Mouse (Mus musculus): Measurements from ENCODE around the gene Tmem41b. TPM values are rescaled to one million over a fixed set of nuclear protein-coding genes. Genes with fewer than 3 reads are reported as not detected.

The Tmem41b gene
- polyA plus RNA-seq, 1 experiment, result 39.7 TPM

DNA sequence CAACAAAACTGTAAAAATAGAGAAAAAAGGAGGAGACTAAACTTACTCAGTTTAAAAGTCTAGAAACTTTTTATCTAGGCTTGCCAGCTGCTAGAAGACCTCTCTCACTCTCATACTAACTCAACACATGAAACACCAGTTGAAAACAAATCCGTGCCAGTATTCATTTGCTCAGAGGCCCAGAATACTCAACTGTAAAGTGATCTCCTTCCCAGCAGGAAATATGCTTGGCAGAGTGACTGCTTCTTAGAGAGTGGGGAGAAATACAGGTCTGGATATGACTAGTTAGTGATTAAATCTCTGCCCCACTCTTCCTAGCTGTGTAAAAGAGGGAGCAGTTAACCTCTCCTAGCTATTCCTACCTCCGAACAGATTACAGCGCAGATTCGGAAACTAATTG is 24.1 kb downstream of the Tmem41b start:
- WGBS, result 78% methylated on average over 4 of the region's 4 CpGs
- H3K36me3 ChIP-seq (ENCODE audit: control insufficient read depth, insufficient read depth, low read length), result no peaks in the 10 kb centered on the region
- peaks cover 4% of the 10 kb centered on the region; the same call in 1 of the 2 replicates for H3K27me3 ChIP-seq (ENCODE audit: control insufficient read depth, insufficient read depth, low read length)
- TF ChIP-seq CTCF (IDR thresholded peaks at IDR 0.05; ENCODE audit: extremely low read depth, insufficient read length, insufficient replicate concordance, low read depth, low read length), result no peak
- H3K4me1 ChIP-seq (ENCODE audit: control insufficient read depth, insufficient read depth, insufficient read length, low read length), result no peaks in the 10 kb centered on the region
- no peak overlapping the region for H3K27ac ChIP-seq (ENCODE audit: insufficient read depth, low read depth, low read length)
- H3K4me3 ChIP-seq (ENCODE audit: low read depth, low read length), result no peak overlapping the region

DNA sequence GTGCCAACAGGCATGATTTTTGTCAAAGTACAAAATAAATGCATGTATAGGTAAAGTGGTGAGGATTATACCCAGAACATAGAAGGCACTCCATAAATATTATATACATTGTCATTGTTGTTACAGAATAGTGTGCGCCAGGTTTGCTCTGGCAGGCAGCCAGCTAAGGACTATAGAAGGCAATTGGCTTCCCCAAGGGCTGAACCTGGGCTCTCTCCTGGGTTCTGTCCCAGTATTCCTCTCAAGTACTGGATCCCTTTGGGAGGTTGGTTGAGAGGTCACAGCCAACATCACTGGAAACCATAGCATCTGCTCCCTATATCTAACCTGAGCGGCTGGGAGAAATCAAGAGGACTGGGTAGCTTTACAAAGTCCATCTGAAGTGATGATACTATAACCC is 25.2 kb downstream of the Tmem41b start:
- H3K27me3 ChIP-seq (ENCODE audit: control insufficient read depth, insufficient read depth, low read length), result peaks cover 4% of the 10 kb centered on the region; the same call in 1 of the 2 replicates
- WGBS, result 52% methylated on average over 2 of the region's 2 CpGs
- no peaks in the 10 kb centered on the region for H3K4me1 ChIP-seq (ENCODE audit: control insufficient read depth, insufficient read depth, insufficient read length, low read length)
- H3K27ac ChIP-seq (ENCODE audit: insufficient read depth, low read depth, low read length), result no peak overlapping the region
- no peak overlapping the region for H3K4me3 ChIP-seq (ENCODE audit: low read depth, low read length)
- TF ChIP-seq CTCF (IDR thresholded peaks at IDR 0.05; ENCODE audit: extremely low read depth, insufficient read length, insufficient replicate concordance, low read depth, low read length), result no peak
- H3K36me3 ChIP-seq (ENCODE audit: control insufficient read depth, insufficient read depth, low read length), result no peaks in the 10 kb centered on the region

DNA sequence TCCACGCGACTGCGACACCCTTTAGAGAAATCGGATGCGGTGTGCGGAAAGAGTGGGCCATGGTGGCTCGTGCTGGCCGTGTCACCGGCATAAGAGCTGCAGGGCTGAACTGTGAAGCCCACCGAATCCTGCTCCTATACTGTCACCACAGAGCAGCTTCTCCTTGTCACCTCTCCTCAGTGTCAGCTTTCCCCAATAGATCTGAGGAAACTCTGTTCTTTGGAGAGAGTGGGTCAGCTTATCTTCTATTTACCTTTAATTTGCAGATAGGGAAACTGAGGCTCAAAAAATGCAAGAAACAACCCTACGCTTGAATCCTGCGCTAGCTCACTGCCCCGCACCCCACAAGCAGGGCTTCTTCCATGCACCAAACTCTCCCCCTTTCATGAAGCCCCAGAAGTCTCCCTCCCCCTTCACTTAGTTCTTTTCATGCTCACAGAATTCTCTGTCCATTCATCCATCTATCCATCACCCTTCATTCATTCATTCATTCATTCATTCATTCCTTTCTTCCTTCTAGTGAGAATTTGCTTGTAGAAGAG is 26.0 kb downstream of the Tmem41b start:
- H3K27ac ChIP-seq (ENCODE audit: insufficient read depth, low read depth, low read length), result no peak overlapping the region; the same call in 1 of the 2 replicates
- no peaks in the 10 kb centered on the region for H3K36me3 ChIP-seq (ENCODE audit: control insufficient read depth, insufficient read depth, low read length)
- peak overlapping the region; percentile 82 for H3K4me3 ChIP-seq (ENCODE audit: low read depth, low read length)
- H3K27me3 ChIP-seq (ENCODE audit: control insufficient read depth, insufficient read depth, low read length), result peaks cover 4% of the 10 kb centered on the region; the same call in 1 of the 2 replicates
- no peaks in the 10 kb centered on the region for H3K4me1 ChIP-seq (ENCODE audit: control insufficient read depth, insufficient read depth, insufficient read length, low read length)
- TF ChIP-seq CTCF (IDR thresholded peaks at IDR 0.05; ENCODE audit: extremely low read depth, insufficient read length, insufficient replicate concordance, low read depth, low read length), result no peak
- 10% methylated on average over 13 of the region's 13 CpGs for WGBS

DNA sequence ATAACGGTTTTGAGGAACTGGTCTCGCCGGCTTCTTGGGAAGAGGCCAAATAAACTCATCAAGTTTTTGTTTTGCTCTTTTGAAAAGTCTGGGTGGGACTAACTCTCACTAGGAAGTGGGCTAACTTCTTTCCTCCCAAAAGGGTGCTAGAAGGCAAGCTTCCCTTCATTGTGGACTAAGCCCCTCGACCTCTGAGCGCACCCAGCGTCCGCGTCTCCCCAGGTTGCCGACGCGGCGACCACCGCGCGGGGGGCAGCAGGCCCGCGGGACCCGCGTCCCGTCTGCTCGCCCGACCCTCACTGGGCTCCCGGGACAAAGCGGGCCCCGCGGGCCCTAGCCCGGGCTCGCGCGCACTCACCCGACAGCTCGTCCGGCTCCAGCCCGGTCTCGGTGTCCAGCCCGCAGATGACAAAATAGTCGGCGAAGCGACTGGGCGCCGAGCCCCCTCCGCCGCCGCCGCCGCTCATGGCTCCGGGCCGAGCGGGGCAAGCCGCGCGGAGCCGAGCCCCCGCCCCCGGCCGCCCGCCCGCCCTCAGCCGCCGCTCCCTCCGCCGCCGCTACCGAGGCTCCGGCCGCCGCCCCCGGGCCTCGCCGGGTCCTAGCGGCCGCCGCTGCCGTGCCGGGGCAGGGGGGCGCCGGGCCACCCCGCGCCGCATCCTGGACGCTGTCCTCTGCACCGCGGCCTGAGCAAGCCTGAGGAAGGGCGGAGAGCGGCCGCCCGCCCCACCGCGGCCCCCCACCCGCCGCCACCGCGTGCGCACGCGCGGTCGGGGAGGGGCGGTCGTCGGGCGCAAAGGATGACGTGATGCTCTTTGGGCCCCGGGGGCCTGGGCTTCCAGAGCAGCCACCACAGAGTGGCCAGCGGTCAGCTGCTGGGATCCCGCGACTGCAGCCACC is 26.8 kb downstream of the Tmem41b start, which contains the start of gene Dennd5a:
Gene Dennd5a (minus strand): TSS at position 755 of the 897 bp plus-strand sequence.
- Histone ChIP-seq H3K27me3 (ENCODE audit: control insufficient read depth, insufficient read depth, low read length) (peaks cover 4% of the 10 kb centered on the region; the same call in 1 of the 2 replicates), H3K4me3 (ENCODE audit: low read depth, low read length) (peak within 1 kb of the TSS; percentile 82), H3K27ac (ENCODE audit: insufficient read depth, low read depth, low read length) (peak within 1 kb of the TSS; percentile 11), H3K4me1 (ENCODE audit: control insufficient read depth, insufficient read depth, insufficient read length, low read length) (no peaks in the 10 kb centered on the region), H3K36me3 (ENCODE audit: control insufficient read depth, insufficient read depth, low read length) (no peaks in the 10 kb centered on the region)
- TF ChIP-seq POLR2A (IDR thresholded peaks at IDR 0.05; ENCODE audit: low read depth, low read length) (no peak; the same call in 1 of the 2 replicates), CTCF (IDR thresholded peaks at IDR 0.05; ENCODE audit: extremely low read depth, insufficient read length, insufficient replicate concordance, low read depth, low read length) (no peak)
- under 1% methylated on average over 106 of the region's 107 CpGs for WGBS

DNA sequence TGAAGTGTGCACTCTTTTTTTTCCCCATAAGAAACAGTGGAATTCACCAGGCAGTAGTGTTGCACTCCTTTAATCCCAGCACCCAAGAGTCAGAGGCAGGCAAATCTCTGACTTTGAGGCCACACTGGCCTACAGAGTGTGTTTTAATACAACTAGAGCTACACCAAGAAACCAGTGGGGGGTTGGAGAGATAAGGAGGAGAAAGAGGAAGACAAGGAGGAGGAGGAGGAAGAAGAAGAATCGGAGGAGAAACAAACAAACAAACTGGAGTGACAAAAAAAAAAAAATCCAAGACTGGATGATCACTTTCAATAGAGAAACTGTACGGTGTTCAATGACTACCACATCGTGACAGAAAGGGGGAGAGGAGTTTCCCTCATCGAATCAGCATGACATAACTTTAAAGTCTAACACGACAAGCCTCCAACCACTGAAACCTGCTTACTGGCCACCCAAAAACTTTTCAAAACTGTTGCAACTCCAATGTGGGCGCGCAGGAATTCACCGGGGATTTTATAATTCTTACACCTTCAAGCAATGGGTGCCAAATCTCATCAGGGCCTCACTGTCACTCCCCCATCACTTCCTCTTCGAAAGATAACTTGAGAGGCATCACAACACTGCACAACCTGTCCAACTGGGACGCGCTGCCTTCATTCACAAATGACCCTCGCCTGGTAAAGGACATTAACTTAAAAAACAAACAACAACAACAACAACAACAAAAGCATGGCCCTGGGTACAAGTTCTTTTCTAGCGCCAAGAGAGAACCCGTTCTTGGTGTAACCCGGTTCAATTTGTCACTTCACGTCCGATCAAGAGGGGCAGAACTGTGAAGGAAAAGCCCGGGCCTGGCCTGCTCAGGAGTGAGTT is 27.6 kb downstream of the Tmem41b start:
- TF ChIP-seq CTCF (IDR thresholded peaks at IDR 0.05; ENCODE audit: extremely low read depth, insufficient read length, insufficient replicate concordance, low read depth, low read length), result no peak
- TF ChIP-seq POLR2A (IDR thresholded peaks at IDR 0.05; ENCODE audit: low read depth, low read length), result no peak
- peak overlapping the region; percentile 82 for H3K4me3 ChIP-seq (ENCODE audit: low read depth, low read length)
- H3K27ac ChIP-seq (ENCODE audit: insufficient read depth, low read depth, low read length), result no peak overlapping the region
- WGBS, result 24% methylated on average over 18 of the region's 18 CpGs
- H3K36me3 ChIP-seq (ENCODE audit: control insufficient read depth, insufficient read depth, low read length), result no peaks in the 10 kb centered on the region
- no peaks in the 10 kb centered on the region for H3K4me1 ChIP-seq (ENCODE audit: control insufficient read depth, insufficient read depth, insufficient read length, low read length)
- H3K27me3 ChIP-seq (ENCODE audit: control insufficient read depth, insufficient read depth, low read length), result peaks cover 4% of the 10 kb centered on the region; the same call in 1 of the 2 replicates

DNA sequence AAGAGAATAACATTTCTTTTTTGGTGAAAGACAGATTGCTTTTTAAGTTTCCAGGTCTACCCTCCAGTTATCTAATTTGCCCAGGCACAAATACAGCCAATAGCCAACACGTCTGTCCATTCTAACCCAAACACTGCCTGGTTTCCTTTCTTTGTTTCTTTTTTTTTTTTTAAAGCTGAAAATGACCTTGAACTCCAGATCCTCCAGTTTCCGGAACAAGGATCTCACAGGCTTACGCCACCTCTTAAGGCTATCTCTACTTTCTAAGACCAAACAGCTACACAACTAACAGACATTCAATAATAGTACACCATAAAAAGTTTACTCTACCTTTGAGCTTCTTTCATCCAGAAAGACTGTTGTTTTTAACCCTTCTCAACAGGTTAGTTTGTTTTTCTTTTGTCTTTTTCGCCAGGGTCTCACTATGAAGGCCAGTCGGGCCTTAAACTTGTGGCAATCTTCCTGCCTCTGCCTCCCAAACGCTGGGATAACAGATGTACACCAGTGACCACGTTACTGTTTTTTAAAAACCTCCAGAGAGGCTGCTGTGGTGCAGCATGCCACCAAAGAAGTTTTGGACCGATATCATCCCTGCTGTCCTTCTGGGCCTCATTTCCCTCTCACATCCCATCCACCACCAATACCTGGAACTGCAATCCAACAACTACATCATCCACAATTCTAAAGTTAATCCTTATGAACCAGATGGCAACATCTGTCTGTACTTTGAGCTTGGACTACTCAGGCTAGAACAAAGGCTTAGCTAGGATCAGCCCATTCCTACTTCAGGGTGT is 28.5 kb downstream of the Tmem41b start:
- Histone ChIP-seq H3K27ac (ENCODE audit: insufficient read depth, low read depth, low read length) (no peak overlapping the region), H3K27me3 (ENCODE audit: control insufficient read depth, insufficient read depth, low read length) (peaks cover 4% of the 10 kb centered on the region; the same call in 1 of the 2 replicates), H3K4me3 (ENCODE audit: low read depth, low read length) (no peak overlapping the region), H3K4me1 (ENCODE audit: control insufficient read depth, insufficient read depth, insufficient read length, low read length) (no peaks in the 10 kb centered on the region), H3K36me3 (ENCODE audit: control insufficient read depth, insufficient read depth, low read length) (no peaks in the 10 kb centered on the region)
- WGBS, result 73% methylated on average over 8 of the region's 8 CpGs
- TF ChIP-seq CTCF (IDR thresholded peaks at IDR 0.05; ENCODE audit: extremely low read depth, insufficient read length, insufficient replicate concordance, low read depth, low read length), result no peak
- TF ChIP-seq POLR2A (IDR thresholded peaks at IDR 0.05; ENCODE audit: low read depth, low read length), result no peak

Data from small intestine, adult 2 months (tissue).